Mouse (Mus musculus): ENCODE measurements around the gene Rad21l.

Rad21l gene

DNA sequence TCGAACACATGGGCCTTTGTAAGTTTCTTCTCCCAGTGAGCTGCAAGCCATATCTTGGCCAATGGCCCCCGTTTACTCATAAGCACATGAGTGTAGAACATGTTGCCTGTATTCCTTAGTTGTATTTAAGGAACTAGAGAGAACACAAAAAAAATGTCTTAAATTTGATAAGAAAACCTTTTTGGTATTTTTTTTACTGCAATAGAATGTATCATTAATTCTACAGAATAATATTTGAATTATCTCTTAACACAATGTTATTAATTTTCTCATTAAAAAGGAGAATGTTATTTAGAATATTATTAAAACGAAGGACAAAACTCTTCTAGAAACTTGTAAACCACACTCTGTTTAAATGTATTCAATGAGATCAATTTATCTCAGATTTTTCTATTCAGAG lies at the start of gene Rad21l:
Gene Rad21l, minus strand, starts transcription at position 101 of the 400 bp plus-strand sequence.
- DNase-seq = no peak

GRCm38 (mm10) chr2:151716318-151717055 lies 48.2 kb upstream of the Rad21l start:
- no peak for DNase-seq

DNA sequence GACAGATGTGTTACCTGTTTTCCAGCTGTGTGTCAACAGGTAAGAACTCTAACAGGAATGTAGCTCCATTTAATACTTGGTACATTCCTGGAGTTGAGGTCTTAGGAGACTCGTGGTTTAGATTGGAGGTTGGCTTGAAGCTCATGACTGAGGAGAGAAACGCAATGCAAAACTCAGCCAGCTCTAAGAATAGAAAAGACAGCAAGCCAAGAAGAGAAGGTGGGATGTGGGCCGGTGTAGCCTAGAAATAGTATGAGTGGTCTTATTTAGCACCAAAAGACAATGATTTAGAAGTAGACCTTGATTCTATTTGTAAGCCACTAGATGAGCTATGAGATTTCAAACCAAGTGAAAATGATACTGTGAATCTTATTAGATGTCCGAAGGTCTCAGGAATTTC lies 47.2 kb upstream of the Rad21l start:
- DNase-seq = no peak

DNA sequence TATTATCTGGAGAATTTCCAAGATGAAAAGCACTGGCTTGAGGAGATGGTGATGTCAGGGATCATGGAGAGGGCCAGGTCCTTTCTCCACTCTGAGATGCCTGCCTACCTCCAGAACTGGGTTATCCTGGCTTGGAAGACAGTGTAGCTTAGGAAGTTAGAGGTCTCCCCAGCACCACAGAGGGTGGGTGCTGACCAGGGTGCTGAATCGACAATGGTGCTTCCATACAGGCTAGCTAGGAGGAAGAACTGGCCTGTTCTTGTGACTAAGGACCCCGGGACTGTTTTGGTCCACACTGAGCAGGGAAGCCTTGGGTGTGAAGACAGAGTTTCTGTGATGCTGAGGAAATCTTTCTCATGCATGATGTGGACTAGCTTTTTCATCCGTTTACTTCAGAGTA lies 44.3 kb upstream of the Rad21l start:
- peak; percentile 57 for DNase-seq

DNA sequence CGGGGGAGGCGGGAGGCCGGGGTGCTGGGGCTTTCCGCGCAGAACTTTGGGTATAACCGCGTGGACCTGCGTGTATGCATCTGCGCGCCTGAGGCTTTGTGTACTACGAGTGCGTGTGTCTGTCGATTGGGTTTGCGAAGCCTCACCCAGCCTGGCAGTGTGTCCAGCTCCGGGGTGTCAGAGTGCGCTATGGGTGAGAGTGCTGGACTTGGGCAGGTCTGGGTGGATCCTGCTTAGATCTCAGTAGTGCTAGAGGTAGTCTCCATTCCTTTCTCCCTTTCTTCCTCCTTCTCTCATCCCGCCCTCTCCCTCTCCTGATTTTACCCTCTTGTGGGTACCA lies 34.5 kb upstream of the Rad21l start:
- peak; percentile 11 for DNase-seq

- peak; percentile 58 for DNase-seq
These were observed 34.0 kb upstream of the Rad21l start for GRCm38 (mm10) chr2:151702146-151702850.

DNA sequence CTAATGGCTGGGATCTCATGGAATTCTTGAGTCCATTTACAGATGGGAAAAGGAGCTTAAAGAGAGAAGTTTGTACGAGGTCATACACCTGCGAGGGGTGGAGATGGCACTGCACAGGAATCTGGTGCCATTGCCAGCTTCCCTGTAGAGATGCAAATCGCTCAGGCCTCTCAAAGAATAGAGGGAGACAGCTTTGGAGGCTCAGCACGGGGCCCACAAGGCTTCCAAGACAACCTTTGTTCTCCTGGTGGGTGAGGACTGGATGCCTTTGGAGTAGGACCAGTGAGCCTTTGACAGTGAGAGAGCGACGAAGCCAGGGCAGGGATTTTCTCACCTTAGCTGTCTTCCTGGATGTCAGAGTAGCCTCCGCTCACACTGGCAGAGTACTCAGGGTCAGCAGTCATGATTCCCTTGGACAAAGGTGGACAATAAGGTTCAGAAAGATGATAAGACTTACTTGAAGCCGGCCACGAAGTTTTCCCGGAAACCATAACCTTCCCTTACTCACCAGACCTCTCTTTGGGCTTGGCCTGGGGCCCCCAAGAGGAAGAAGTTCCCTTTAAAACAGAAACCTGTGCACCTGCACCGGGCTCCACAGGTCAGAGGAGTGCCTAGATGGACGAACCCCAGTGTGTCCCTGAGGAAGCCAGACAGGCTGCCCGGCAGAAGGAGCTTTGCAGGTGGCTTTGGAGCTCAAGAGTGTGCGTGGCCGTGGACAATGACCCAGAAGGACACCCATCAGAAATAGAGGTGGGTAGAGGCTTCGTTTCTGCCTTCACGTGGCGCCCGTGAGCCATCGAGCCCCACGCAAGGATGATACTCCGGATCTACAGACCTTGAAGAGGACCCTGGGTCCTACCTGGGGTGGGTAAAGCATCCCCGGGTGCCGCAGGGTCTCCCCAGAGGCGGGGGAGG lies 33.2 kb upstream of the Rad21l start, which contains the start of gene Tmem74b:
Gene Tmem74b, plus strand, starts transcription at position 778 of the 915 bp plus-strand sequence.
- peak; percentile 9 for DNase-seq

DNA sequence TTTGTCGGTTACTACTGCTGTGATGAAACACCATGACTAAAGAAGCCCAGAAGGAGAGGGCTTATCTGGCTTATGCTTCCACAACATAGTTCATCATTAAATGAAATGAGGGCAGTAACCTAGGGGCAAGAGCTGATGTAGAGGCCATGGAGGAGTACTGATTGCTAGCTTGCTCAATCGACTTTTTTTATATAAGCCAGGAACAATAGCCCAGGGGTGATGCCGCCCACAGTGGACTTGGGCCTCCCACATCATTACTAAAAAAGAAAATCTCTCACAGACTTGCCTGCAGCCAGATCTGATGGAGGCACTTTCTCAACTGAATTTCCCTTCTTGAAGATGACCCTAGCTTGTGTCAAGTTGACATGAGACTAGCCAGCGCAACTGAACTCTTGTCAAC lies 14.6 kb upstream of the Rad21l start:
- DNase-seq = no peak

DNA sequence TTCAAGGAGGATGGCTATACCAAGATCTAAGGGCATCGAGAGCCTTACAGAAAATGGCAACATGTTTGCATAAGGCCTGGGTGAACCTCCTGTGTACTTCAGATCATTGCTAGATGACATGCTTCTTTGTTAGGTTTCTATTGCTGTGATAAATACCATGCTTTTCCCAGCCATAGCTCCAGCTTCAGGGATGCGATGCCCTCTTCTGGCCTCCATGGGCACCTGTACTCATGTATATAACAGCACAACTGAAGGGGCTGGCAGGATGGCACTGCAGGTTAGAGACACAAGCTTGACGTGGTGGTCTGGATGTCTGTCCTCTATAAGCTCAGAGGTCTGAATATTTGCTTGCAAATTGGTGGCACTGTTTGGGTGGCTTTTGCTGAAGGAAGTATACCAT lies 14.0 kb upstream of the Rad21l start:
- peak; percentile 55 for DNase-seq

DNA sequence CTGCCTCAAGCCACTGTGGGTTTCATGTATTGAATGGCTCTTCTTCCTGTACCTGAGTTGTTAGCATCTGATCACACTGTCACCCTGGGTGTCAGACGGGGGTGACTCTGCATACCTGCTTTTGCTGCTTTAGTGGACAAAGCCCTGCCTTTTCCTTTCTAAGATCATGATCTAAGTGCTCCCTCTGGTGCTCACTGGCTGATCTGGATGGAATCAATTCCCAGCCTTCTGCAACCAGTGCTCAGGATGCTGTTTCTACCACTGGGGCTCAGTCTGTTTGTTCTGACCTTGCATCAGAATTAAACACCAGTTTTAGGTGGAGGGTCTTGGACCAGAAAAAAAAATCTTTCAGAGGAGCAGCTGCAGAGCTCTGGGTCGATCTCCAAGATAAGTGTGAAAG lies 7.9 kb upstream of the Rad21l start:
- DNase-seq = no peak

GRCm38 (mm10) chr2:151670968-151671329 lies 2.6 kb upstream of the Rad21l start:
- DNase-seq = no peak

DNA sequence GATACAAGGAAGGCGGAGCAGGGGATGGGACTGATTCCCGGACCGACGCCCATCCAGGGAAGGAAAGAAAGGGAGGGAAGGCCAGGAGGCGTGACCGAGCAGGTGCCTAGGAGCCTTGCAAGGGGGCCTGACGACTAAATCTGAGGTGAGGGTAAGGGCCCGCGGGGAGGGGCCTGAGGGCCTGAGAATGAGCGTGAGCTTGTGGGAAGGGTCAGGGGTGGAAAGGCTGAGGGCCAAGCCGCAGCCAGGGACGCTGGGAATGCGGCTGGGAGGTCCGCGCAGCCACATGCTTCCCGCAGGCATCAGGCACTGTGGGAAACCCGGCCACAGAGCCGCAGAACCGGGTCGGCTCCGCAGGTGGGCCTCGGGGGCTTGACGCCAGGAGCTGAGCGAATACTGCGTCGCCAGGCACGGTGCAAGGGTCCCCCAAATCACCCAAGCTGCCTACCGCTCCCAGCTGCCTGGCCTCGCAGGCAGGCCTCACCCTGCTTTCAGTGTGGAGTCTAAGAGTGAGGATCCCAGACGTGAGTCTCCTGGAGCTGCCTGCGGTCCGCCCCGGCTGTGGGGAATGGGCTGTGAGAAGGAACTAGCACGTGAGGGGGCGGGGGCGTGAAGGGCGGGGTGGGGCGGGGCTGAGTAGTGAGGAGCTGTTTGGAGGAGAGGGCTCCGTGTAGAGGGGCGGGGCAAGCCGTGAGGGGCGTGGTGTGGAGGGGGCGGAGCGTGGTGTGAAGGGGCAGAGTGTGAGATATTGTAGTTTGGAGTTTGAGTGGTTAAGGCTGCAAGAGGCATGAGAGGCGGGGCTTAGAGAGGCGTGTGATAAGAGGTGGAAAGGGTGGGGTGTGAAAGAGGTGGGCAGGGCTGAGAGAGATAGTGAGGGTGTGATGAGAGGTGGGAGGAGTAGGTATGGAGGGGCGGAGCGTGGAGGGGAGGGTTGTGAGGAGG lies 2.0 kb upstream of the Rad21l start:
- DNase-seq = peak; percentile 15

DNA sequence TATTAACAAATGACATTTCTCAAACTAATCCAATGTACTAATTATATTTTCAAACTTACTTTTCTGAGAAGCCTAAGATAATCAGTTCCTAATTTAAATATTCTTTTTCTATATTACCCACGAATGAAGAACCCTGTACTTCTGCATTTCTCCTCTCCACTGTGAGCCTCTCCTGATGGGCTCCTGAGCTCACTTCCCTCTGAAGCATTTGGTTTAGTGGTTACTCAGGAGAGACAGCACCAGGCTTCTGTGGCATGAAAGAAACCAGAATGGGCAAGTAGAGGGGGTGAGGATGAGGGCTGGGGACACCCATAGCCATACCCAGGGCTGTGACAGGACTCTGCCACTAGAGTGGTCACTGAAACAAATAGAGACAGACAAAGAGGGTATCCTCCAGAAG lies 16.3 kb downstream of the Rad21l start:
- DNase-seq = no peak

DNA sequence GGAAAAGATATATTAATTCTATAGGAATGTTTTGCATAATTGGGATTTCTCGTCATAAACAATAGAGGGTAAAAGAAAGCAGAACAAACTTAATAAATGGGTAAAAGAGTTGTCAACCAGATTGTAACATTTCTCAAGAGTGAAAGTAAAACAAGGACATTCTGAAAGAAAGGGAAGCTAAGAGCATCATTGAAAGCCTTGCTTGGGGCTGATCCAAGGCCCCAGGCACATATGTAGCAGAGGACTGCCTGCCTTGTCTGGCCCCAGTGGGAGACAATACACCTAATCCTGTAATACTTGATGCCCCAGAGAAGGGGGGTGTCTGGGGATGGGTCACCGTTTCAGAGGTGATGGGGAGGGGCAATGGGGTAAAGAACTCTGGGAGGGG lies 32.3 kb downstream of the Rad21l start:
- no peak for DNase-seq

DNA sequence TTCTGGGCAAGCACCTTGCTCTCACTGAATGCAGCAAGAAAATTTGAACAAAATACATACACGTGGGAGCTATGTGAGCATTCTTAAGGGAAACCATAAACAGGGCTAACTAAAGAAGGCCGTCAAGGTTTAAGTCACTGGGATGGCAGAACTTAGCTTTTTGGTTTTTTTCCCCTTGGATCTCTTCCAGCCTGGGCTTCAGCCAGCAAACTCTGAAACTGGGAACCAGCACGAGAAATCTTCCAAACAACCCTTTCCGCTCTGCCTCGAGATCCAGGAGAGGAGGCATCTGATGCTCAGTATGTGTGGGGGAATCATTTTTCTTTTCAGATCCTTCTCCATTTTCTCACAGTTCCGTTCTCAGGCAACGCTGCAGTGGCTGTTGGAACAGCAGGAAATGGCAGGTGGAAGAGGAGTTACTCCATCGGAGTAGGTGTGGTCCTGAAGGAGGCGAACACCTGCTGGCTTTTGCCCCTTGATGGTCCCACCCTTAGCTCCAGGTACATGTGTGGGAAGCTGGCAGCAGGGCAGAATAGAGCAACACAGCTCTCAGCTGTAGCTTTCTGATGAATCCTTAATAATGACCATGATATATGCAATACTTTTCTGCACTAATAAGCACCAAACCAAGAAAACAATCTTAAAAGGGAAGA lies 32.8 kb downstream of the Rad21l start:
- DNase-seq = no peak

- DNase-seq = no peak
These were observed 33.4 kb downstream of the Rad21l start for GRCm38 (mm10) chr2:151634903-151635302.

DNA sequence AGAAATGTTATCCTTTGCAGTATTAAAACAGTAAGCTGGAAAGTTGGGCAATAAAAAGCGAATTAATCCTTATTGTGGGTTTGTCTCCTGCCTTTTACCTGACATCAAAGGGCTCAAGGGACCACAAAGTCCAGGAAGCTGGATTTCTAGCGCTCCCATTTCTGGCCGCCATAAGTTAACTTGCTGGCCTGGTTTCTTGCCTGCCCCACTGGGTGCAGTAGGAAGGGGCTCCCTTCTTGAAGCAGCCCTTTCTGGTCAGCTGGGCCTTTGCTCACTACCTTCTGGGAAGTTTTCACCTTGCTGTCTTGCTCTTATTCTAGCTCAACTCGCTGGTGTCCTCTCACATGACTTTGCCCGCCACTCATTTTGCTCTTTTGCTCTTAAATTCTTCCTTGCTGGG lies 35.4 kb downstream of the Rad21l start:
- DNase-seq = no peak

DNA sequence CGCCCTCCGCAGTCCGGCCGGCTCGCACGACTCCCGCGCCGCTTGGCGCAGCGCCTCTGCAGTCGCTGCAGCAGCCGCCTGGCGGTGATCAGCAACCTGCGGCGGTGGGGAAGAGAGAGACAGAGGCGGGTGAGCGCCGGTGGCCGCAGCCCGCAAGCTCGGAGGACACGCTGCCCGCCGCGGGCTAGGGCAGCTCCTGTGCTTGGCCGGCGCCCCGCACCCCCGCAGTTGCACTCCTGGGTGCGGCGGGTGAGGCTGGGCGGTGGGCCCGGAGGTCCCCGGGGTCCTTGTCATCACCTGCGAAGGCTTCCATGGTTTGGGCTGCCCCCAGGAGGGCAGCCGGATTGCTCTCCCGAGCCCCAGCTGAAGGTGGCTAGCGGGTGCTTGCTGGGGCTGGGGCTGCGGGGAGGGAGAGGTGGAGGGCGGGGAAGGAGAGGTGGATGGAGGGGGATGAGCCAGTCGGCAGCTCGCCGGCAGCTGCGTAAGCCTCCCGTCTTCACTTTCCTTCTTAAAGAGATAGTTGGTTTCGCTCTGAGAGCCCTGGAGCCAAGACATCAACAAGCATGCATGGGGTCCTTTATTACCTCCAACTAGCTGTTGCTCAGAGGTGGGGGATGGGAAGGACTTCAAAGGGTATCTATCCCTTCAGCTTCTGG lies 36.0 kb downstream of the Rad21l start, which contains the start of gene Snph:
Gene Snph, minus strand, starts transcription at position 435 of the 656 bp plus-strand sequence.
- peak; percentile 71 for DNase-seq

DNA sequence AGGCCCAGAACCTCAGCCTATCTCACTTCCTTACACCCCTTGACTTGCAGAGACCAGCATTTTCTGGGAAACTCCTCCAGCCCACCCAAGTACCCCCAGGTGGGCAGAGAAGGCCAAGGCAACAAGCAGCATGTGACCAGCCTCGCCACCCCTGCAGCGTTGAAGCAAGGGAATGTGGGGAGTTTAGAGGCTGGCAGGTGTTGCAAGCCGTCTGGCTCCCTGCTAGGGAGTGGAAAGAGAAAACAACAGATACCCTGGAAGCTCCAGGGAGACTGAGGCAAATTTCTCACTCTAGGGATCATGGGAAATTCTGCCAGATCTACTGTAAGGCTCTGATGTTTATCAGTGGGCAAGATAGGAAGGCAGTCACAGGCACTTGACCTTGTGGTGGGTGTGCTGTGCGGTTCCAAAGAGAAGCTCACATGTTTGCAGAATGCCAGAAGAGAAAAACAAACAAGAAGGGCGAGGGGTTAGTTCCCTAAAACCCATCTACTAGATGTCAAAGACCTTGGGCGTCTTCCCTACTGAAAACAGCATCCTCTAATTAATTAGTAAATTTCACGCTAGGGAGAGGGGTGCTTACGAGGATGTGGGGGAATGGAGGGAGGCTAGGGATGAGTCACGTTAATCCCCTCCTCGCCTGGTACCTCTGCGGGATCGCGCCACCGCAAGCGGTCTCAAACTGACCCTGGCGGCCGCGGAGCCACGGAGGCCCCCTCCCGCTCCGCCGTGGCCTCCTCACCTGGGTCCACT lies 36.8 kb downstream of the Rad21l start:
- DNase-seq = no peak

- DNase-seq = no peak
These were observed 39.0 kb downstream of the Rad21l start for GRCm38 (mm10) chr2:151629310-151629709.
